Mouse (Mus musculus) lung, postnatal 0 days (tissue): Measurements from ENCODE around the gene E030018B13Rik. TPM values are rescaled to one million over a fixed set of nuclear protein-coding genes. Genes with fewer than 3 reads are reported as not detected.

Source experiments
- ATAC-seq: fragments of 200-750 bp; cut with Nextera tagmentation; 2 replicates; pipeline ENCODE4 v1.8.0; 2017; ENCODE audit warnings: moderate library complexity
- DNase-seq: peaks from one replicate; pipeline ENCODE4 v3.0.0-alpha.2; 2016; ENCODE audit warnings: low spot score
- H3K27ac ChIP-seq: fragments of 300-500 bp; sonication (generic); 2 replicates; pipeline ENCODE4 v1.5.1; 2014; ENCODE audit warnings: antibody characterized with exemption, mild to moderate bottlenecking, low read length, mixed read lengths
- H3K27me3 ChIP-seq: fragments of 300-500 bp; sonication (generic); replicated peaks from 2 replicates; pipeline ENCODE4 v1.6.1; 2014; ENCODE audit warnings: low read length, mixed read lengths; ENCODE audit not compliant: insufficient read depth
- H3K36me3 ChIP-seq: fragments of 300-500 bp; sonication (generic); 2 replicates; pipeline ENCODE4 v1.6.1; 2014; ENCODE audit warnings: low read length, mixed read lengths; ENCODE audit not compliant: insufficient read depth
- H3K4me1 ChIP-seq: fragments of 300-500 bp; sonication (generic); 2 replicates; pipeline ENCODE4 v1.6.1; 2014; ENCODE audit warnings: antibody characterized with exemption, low read depth, low read length, mixed read lengths; ENCODE audit not compliant: insufficient read depth
- H3K4me2 ChIP-seq: fragments of 300-500 bp; sonication (generic); replicated peaks from 2 replicates; pipeline ENCODE4 v1.6.1; 2014; ENCODE audit warnings: low read depth, mild to moderate bottlenecking, low read length, moderate library complexity, mixed read lengths
- H3K4me3 ChIP-seq: fragments of 300-500 bp; sonication (generic); 2 replicates; pipeline ENCODE4 v1.5.1; 2014; ENCODE audit warnings: low read depth, low read length
- H3K9ac ChIP-seq: fragments of 300-500 bp; sonication (generic); replicated peaks from 2 replicates; pipeline ENCODE4 v1.6.1; 2014; ENCODE audit warnings: low read depth, mild to moderate bottlenecking
- H3K9me3 ChIP-seq: fragments of 300-500 bp; sonication (generic); 2 replicates; pipeline ENCODE4 v1.6.1; 2016; ENCODE audit warnings: low read length, mixed read lengths
- CTCF ChIP-seq: IDR thresholded peaks from 2 replicates; pipeline ENCODE4 v1.5.1; 2016; ENCODE audit warnings: antibody characterized with exemption, mild to moderate bottlenecking
- EP300 ChIP-seq: IDR thresholded peaks from 2 replicates; pipeline ENCODE4 v1.6.1; 2016; ENCODE audit warnings: antibody characterized with exemption, mild to moderate bottlenecking, control low read depth
- WGBS: fragments of 180-500 bp; shearing (Covaris S2); extraction: QIAGEN DNeasy Blood & Tissue Kit; methylation state at CpG from one replicate; pipeline ENCODE4 v1.1.7; 2014; 5-methylcytosine and 5-hydroxymethylcytosine counted together
- polyA plus RNA-seq: library from polyadenylated mRNA; unstranded; fragments of >200 nt; fragmentation: Nextera tagmentation; extraction: Ambion mirVana; gene quantifications from 2 replicates; pipeline ENCODE4 v1.2.1, GENCODE M21; 2015

The E030018B13Rik gene
- polyA plus RNA-seq, 1 experiment from 2014 or later: 0.27 TPM

DNA sequence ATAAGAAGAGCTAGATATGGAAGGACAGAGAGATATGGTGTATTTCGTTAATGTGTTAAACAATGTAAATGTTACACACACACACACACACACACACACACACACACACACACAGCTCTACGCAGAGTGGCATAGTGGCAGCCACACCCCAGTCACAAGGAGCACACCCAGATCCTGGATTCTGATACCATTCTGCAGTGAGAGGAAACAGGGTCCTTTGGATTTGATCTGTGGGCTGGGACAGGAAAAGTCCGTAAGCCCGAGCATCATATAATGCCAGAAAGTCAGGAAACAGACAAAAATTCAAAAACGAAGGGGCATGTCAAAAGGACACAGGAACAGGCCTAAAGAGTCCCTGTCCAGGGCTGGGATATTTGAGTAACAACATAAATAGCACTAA is 11.0 kb upstream of the E030018B13Rik start:
- Histone ChIP-seq H3K4me2 (peak overlapping the region; percentile 9), H3K4me3 (no peak overlapping the region), H3K9ac (no peak overlapping the region), H3K4me1 (peaks cover 63% of the 10 kb centered on the region), H3K9me3 (no peaks in the 10 kb centered on the region), H3K27me3 (no peaks in the 10 kb centered on the region), H3K36me3 (no peaks in the 10 kb centered on the region), H3K27ac (peak overlapping the region; percentile 86)
- WGBS: 42% methylated on average over 5 of the region's 5 CpGs
- ATAC-seq (peak; percentile 66), DNase-seq (peak; percentile 62)
- peak; percentile 61 for TF ChIP-seq EP300
- no peak for TF ChIP-seq CTCF

DNA sequence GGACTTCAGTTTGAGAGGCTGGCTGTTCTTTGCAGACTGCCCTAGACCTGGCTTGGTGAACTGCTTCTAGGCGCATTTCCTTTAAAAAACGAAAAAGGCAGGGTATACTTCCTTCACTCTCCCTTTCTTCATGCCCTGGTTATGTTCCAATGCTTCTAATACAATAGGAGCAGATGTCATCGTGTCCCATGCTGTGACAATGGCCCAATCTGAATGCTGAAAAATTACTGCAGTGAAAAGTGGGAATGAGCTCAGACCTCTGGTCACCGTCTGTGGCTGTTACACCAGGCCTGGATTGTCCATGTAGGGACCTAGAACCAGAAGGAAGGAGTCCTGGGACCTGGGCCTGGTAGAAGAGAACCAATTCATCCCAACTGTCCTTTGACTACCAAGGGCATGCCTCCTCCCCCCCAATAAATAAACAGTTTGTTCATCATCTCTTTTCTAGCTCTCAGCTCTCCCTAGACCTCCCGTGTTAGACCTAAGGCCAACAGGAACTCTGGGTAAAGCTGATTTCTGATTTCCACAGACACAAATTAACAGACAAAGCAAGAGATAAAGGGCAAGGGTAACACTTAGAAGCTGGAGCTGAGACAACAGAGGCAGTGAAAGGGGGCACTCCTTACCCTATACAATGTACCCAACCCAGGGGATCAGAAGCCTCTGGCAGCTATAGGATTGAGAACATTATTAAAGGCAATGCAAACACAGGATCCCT is 8.7 kb upstream of the E030018B13Rik start:
- Histone ChIP-seq H3K27ac (peak overlapping the region; percentile 84), H3K4me3 (no peak overlapping the region), H3K27me3 (no peaks in the 10 kb centered on the region), H3K36me3 (no peaks in the 10 kb centered on the region), H3K9ac (no peak overlapping the region), H3K4me1 (peaks cover 81% of the 10 kb centered on the region), H3K9me3 (no peaks in the 10 kb centered on the region), H3K4me2 (no peak overlapping the region)
- TF ChIP-seq EP300 (no peak), CTCF (no peak)
- ATAC-seq: no peak
- WGBS: 69% methylated on average over 5 of the region's 5 CpGs
- DNase-seq: no peak

DNA sequence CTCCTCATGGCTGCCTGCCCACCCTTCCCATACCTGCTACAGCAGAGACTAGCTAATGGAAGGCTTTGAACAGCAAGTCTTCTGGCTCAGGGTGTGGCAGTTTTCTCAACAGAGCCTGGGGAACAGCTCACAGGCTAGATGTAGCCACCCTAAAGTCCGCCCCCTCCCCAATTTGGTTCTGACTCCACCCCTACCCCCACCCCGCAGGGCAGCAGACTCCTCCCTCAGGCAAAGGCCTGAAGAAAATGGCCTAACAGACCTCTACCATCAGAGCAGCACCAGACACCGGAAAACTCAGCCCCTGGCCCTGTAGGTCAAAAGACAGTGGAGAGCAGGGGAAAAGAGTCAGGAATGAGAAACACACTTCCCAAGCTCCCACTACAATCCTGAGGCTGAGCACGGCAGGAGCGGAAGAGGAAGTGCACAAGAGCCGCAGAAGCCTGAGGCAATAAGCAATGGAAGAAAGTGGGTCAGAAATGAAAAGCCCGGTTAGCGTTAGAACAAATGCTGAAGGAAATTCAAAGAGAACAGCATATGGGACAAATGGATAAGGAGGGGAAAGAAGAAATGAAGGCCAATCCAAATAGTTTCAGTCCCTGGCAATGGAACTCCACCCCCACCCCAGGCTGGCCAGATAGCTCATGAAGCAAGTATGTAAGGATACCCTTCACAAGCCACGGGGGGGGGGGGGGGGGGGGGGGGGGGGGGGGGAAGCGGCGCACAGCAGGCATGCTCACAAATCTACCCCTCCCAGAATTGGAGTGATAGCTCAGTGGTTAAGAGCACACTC is 8.0 kb upstream of the E030018B13Rik start:
- no peaks in the 10 kb centered on the region for H3K36me3 ChIP-seq
- no peak for ATAC-seq
- H3K9me3 ChIP-seq: no peaks in the 10 kb centered on the region
- WGBS: 21% methylated on average over 8 of the region's 11 CpGs
- peaks cover 79% of the 10 kb centered on the region for H3K4me1 ChIP-seq
- H3K4me3 ChIP-seq: no peak overlapping the region
- H3K9ac ChIP-seq: no peak overlapping the region
- peak overlapping the region; percentile 84 for H3K27ac ChIP-seq
- 0 out of 2 replicates have a peak overlapping the region, but pooled peaks have one; percentile 1 for H3K4me2 ChIP-seq
- H3K27me3 ChIP-seq: no peaks in the 10 kb centered on the region
- peak; percentile 55 for DNase-seq
- TF ChIP-seq EP300: no peak
- no peak for TF ChIP-seq CTCF

DNA sequence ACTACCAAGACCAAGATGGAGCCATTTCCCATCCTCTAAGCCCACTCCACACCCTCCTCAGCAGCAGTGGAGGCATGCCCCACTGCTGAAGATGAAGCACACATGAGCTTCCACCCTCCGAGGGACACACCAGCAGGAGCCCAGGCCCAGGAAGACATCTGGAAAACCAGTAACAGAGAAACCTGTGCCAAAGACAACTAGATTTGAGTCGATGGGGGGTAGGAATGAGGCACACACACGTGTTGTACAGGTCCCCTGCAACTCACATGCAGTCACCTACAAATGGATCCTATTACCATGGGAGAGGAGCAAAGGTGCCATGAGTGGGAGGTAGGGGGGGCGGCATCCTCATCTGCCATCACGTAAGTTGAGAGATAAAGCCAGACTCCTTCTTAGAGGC is 6.4 kb upstream of the E030018B13Rik start:
- Histone ChIP-seq H3K9ac (no peak overlapping the region), H3K9me3 (no peaks in the 10 kb centered on the region), H3K4me3 (no peak overlapping the region), H3K27me3 (no peaks in the 10 kb centered on the region), H3K36me3 (no peaks in the 10 kb centered on the region), H3K4me2 (no peak overlapping the region), H3K4me1 (peaks cover 76% of the 10 kb centered on the region), H3K27ac (peak overlapping the region; percentile 97)
- no peak for TF ChIP-seq EP300
- no peak for TF ChIP-seq CTCF
- WGBS: 53% methylated on average over 5 of the region's 5 CpGs
- no peak for ATAC-seq
- no peak for DNase-seq

DNA sequence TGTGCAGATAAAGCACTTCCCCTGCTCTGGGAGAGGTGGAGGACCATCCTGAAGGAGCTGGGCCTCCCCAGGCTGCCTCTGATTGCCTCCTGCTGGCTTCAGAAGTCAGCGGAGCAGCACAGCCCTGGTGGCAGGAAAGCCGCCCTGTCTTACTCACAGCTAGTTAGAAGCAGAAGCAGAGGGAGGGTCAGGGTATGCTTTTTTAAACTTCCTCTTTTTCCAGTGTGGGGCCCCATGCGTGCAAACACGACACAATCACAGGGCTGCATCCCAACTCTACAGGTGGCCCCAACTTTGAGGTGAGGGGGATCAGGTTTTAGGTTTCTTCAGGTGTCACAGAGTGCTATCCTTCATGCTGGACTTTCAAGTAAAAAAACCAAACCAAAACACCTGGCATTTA is 5.7 kb upstream of the E030018B13Rik start:
- Histone ChIP-seq H3K4me3 (no peak overlapping the region), H3K36me3 (no peaks in the 10 kb centered on the region), H3K4me1 (peaks cover 77% of the 10 kb centered on the region), H3K9ac (no peak overlapping the region), H3K4me2 (no peak overlapping the region), H3K27me3 (no peaks in the 10 kb centered on the region), H3K9me3 (no peaks in the 10 kb centered on the region), H3K27ac (peak overlapping the region; percentile 97)
- DNase-seq (peak; percentile 82), ATAC-seq (peak; percentile 13)
- 14% methylated on average over 4 of the region's 4 CpGs for WGBS
- no peak for TF ChIP-seq EP300
- TF ChIP-seq CTCF: peak; percentile 62

DNA sequence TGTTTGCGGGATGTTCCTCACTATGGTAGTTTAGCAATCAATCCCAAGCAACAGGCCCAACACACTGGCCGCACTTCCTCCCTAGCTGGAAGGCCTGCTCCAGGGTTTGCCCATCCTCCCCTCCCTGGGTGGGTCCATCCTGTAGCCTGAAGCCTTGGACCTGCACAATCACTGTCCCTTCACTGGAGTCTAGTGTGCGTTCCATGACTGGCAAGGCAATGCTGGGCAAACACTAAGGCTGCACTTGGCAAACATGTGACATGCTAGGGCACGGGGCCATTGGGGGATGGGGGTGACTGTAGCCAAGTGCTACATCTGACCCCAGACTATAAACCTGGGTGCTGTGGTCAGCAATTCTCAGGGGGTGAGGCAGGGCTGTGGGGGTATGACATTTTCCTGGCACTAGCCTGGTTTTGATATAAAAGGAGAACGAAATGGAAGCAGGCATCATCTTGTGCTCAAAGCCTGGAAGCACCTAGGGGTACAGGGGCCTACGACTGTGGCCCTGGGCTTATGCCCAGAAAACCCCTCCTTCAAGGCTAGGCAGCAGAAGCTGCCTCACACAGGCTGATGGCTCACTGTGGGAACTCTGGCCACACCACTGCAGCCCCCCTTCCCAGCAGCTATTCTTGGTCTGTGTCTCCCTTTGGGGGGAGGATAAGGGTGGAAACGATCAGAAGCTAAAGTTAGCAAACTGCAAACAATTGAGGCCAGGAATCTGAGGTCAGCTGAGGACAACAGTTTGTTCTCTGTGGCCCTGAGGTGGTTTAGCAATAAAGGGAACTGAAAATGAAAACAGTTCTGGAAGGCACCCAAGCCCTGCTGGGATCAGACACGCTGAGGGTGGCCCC is 5.0 kb upstream of the E030018B13Rik start:
- peaks cover 73% of the 10 kb centered on the region for H3K4me1 ChIP-seq
- no peak overlapping the region for H3K9ac ChIP-seq
- 12% methylated on average over 8 of the region's 8 CpGs for WGBS
- DNase-seq (peak; percentile 94), ATAC-seq (peak; percentile 64)
- no peaks in the 10 kb centered on the region for H3K9me3 ChIP-seq
- TF ChIP-seq EP300: peak; percentile 79
- no peak; the same call in 1 of the 2 replicates for TF ChIP-seq CTCF
- H3K4me3 ChIP-seq: no peak overlapping the region
- no peaks in the 10 kb centered on the region for H3K36me3 ChIP-seq
- H3K4me2 ChIP-seq: peak overlapping the region; percentile 32
- peak overlapping the region; percentile 97 for H3K27ac ChIP-seq
- no peaks in the 10 kb centered on the region for H3K27me3 ChIP-seq
